Mouse (Mus musculus): ENCODE measurements around the gene Actr3b.

Actr3b gene

DNA sequence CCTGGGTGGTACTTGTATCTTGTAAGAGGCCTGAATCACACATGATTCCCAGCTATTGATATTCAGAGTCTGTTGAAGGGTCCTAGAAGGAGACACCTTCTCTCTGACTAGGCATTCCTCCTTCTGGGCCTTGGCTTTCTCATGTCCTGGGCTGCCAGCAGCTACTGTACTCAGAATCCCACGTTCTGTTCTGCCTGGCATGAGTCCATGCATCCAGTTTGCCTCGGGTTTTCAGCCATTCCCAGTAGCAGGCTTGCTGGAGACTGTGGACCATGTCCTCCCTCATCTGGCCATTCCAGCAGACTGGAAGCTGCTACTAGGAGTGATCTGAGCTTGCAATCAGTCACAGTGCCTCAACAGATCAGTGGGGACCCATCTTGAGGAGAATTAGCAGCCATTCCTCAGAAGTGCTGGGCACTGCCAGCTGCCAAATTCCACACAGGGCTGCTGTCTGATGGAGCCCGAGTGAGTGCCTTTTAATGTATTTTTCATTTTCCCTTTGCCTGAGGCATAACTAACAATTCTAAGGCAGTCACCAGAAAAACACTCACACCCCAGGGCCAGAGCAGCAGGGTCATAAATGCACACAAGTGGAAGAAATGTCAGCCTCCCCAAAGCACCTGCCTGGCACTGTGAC, 130.1 kb downstream of the Actr3b start:
- DNase-seq (ENCODE audit: low spot score), result no peak

DNA sequence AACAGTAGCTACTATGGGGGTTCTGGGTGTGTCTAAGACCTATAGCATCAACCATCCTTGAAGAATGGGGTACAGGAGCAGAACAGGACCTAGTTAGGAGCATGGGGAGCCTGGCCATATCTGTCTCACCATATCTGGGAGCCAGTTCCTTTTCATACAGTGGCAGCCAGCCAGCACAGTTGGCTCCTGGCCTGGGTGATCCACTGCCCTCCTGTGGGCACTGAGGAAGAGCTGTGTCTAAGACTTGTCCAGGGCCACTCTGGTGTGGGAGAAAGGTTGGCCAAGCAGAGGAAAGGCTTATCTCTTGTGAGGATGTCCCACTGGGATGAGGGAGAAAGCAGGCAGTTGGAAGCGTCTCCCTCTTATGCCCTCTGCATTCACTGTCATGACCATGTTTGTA, 131.5 kb downstream of the Actr3b start:
- DNase-seq (ENCODE audit: low spot score), result no peak

Data from ovary, postnatal 10 days (tissue).